Mouse (Mus musculus) midbrain, embryonic 10.5 days (tissue): ENCODE results near the gene Lmna. TPM values are rescaled to one million over a fixed set of nuclear protein-coding genes. Genes with fewer than 3 reads are reported as not detected.

Source experiments
- DNase-seq: peaks from one replicate; pipeline ENCODE4 v3.0.0-alpha.2; 2017; ENCODE audit warnings: low spot score
- H3K27ac ChIP-seq: fragments of 300-500 bp; sonication (generic); replicated peaks from 2 replicates; pipeline ENCODE4 v1.5.1; 2016; ENCODE audit warnings: mild to moderate bottlenecking
- H3K27me3 ChIP-seq: fragments of 300-500 bp; sonication (generic); 2 replicates; pipeline ENCODE4 v1.6.1; 2016; ENCODE audit warnings: low read depth, mild to moderate bottlenecking; ENCODE audit not compliant: poor library complexity, severe bottlenecking
- H3K36me3 ChIP-seq: fragments of 300-500 bp; sonication (generic); 2 replicates; pipeline ENCODE4 v1.6.1; 2016; ENCODE audit warnings: mild to moderate bottlenecking, moderate library complexity
- H3K4me1 ChIP-seq: fragments of 300-500 bp; sonication (generic); 2 replicates; pipeline ENCODE4 v1.6.1; 2016
- H3K4me3 ChIP-seq: fragments of 300-500 bp; sonication (generic); 2 replicates; pipeline ENCODE4 v1.5.1; 2016; ENCODE audit warnings: mild to moderate bottlenecking, moderate library complexity
- H3K9me3 ChIP-seq: fragments of 300-500 bp; sonication (generic); replicated peaks from 2 replicates; pipeline ENCODE4 v1.6.1; 2016; ENCODE audit warnings: mild to moderate bottlenecking
- WGBS: fragments of 180-500 bp; shearing (Covaris S2); methylation state at CpG from one replicate; pipeline ENCODE4 v1.1.7; 2016; 5-methylcytosine and 5-hydroxymethylcytosine counted together
- microRNA counts: library from miRNA; unstranded; fragments of <30 nt; microRNA quantifications from one replicate; lab custom pipeline; 2017
- microRNA-seq: library from miRNA; unstranded; fragments of <30 nt; microRNA quantifications from one replicate; pipeline ENCODE4, GENCODE M21; 2017
- polyA plus RNA-seq: library from polyadenylated mRNA; unstranded; fragments of >200 nt; fragmentation: Nextera tagmentation; extraction: Ambion mirVana; gene quantifications from 2 replicates; pipeline ENCODE4 v1.2.1, GENCODE M21; 2016

The Lmna gene
- polyA plus RNA-seq, 1 experiment from 2014 or later, result 13.5 TPM

- Histone ChIP-seq H3K36me3 (peaks cover 5% of the 10 kb centered on the region), H3K27me3 (peaks cover 25% of the 10 kb centered on the region), H3K9me3 (no peaks in the 10 kb centered on the region), H3K27ac (peak overlapping the region; percentile 76), H3K4me1 (peaks cover 42% of the 10 kb centered on the region), H3K4me3 (peak overlapping the region; percentile 50)
- DNase-seq, result peak; percentile 83
- WGBS, result 10% methylated on average over 29 of the region's 29 CpGs
Measured at GRCm38 (mm10) chr3:88436395-88437201, 73.2 kb downstream of the Lmna start.

- DNase-seq, result no peak
- H3K27ac ChIP-seq, result no peak overlapping the region
- peaks cover 5% of the 10 kb centered on the region for H3K36me3 ChIP-seq
- 77% methylated on average over 10 of the region's 10 CpGs for WGBS
- H3K4me1 ChIP-seq, result peaks cover 33% of the 10 kb centered on the region
- H3K4me3 ChIP-seq, result no peak overlapping the region
- peaks cover 18% of the 10 kb centered on the region for H3K27me3 ChIP-seq
- H3K9me3 ChIP-seq, result no peaks in the 10 kb centered on the region
Measured at GRCm38 (mm10) chr3:88435515-88435914, 74.2 kb downstream of the Lmna start.

MicroRNAs encoded within 50 kb of the gene (microRNA counts, 519-probe panel; counts per million panel counts)
- not detected for microRNA mmu-miR-1905 (lab: Ali Mortazavi, UCI)

Small RNAs within 50 kb of the gene (microRNA-seq; reads per million reads assigned to microRNA genes)
- gene Mir1905, result not detected
- not detected for gene Mir7011

Other genes starting within 250 kb of the Lmna start
- gene Gm38392, start 222.7 kb downstream of the Lmna start, polyA plus RNA-seq, result 0.14 TPM in 1 of 2 replicates, not detected in the other
- gene Tsacc, start 213.0 kb downstream of the Lmna start, polyA plus RNA-seq, result 11.4 and 14.1 TPM in 2 replicates
- 780 and 865 TPM in 2 replicates for gene Cct3, start 212.8 kb downstream of the Lmna start, polyA plus RNA-seq
- gene Glmp, start 184.9 kb downstream of the Lmna start, polyA plus RNA-seq, result 136 and 142 TPM in 2 replicates
- 1.8 and 2.3 TPM in 2 replicates for gene Tmem79, start 173.8 kb downstream of the Lmna start, polyA plus RNA-seq
- 84.5 and 89.8 TPM in 2 replicates for gene Smg5, start 173.7 kb downstream of the Lmna start, polyA plus RNA-seq
- gene Paqr6, start 145.4 kb downstream of the Lmna start, polyA plus RNA-seq, result 0.65 TPM in 2 replicates
- gene Bglap3, start 137.2 kb downstream of the Lmna start, polyA plus RNA-seq, result 0.27 TPM in 2 replicates
- gene Bglap2, start 131.3 kb downstream of the Lmna start, polyA plus RNA-seq, result not detected in 2 replicates
- not detected in 2 replicates for gene Bglap, start 125.5 kb downstream of the Lmna start, polyA plus RNA-seq
- 162 and 174 TPM in 2 replicates for gene Pmf1, start 99.6 kb downstream of the Lmna start, polyA plus RNA-seq
- 18.7 and 20.0 TPM in 2 replicates for gene Slc25a44, start 84.8 kb downstream of the Lmna start, polyA plus RNA-seq
- gene Sema4a, start 48.8 kb downstream of the Lmna start, polyA plus RNA-seq, result 4.9 and 10.5 TPM in 2 replicates
- 27.7 and 33.8 TPM in 2 replicates for gene Mex3a, start 22.4 kb upstream of the Lmna start, polyA plus RNA-seq
- 0.49 and 0.79 TPM in 2 replicates for gene Rab25, start 38.3 kb upstream of the Lmna start, polyA plus RNA-seq
- gene Lamtor2, start 43.1 kb upstream of the Lmna start, polyA plus RNA-seq, result 175 and 192 TPM in 2 replicates
- gene Ubqln4, start 43.8 kb upstream of the Lmna start, polyA plus RNA-seq, result 71.1 and 74.1 TPM in 2 replicates
- 201 and 207 TPM in 2 replicates for gene Ssr2, start 65.9 kb upstream of the Lmna start, polyA plus RNA-seq
- 82.2 and 106 TPM in 2 replicates for gene Arhgef2, start 96.0 kb upstream of the Lmna start, polyA plus RNA-seq
- not detected in 2 replicates for gene Rxfp4, start 143.2 kb upstream of the Lmna start, polyA plus RNA-seq
- gene Khdc4, start 175.8 kb upstream of the Lmna start, polyA plus RNA-seq, result 95.5 and 102 TPM in 2 replicates
- 38.9 and 43.8 TPM in 2 replicates for gene Rit1, start 206.9 kb upstream of the Lmna start, polyA plus RNA-seq